Mouse (Mus musculus) heart, postnatal 0 days (tissue): Measurements from ENCODE around the gene Synj1. TPM values are rescaled to one million over a fixed set of nuclear protein-coding genes. Genes with fewer than 3 reads are reported as not detected.

ENCODE experiments used
- ATAC-seq: fragments of 200-750 bp; cut with Nextera tagmentation; 2 replicates; pipeline ENCODE4 v1.8.0; 2017; ENCODE audit warnings: low read depth, moderate number of reproducible peaks, moderate library complexity; ENCODE audit not compliant: insufficient read depth
- DNase-seq: peaks from one replicate; pipeline ENCODE4 v3.0.0-alpha.2; 2016; ENCODE audit warnings: low spot score
- H3K27ac ChIP-seq: fragments of 300-500 bp; sonication (generic); 2 replicates; pipeline ENCODE4 v1.5.1; 2014; ENCODE audit warnings: low read depth, mild to moderate bottlenecking
- H3K27me3 ChIP-seq: fragments of 300-500 bp; sonication (generic); 2 replicates; pipeline ENCODE4 v1.6.1; 2014; ENCODE audit warnings: low read length, mixed read lengths; ENCODE audit not compliant: control insufficient read depth, insufficient read depth
- H3K36me3 ChIP-seq: fragments of 300-500 bp; sonication (generic); replicated peaks from 2 replicates; pipeline ENCODE4 v1.6.1; 2014; ENCODE audit warnings: low read length, mixed read lengths; ENCODE audit not compliant: control insufficient read depth, insufficient read depth
- H3K4me1 ChIP-seq: fragments of 300-500 bp; sonication (generic); 2 replicates; pipeline ENCODE4 v1.6.1; 2014; ENCODE audit warnings: antibody characterized with exemption; ENCODE audit not compliant: control insufficient read depth, insufficient read depth
- H3K4me2 ChIP-seq: fragments of 300-500 bp; sonication (generic); 2 replicates; pipeline ENCODE4 v1.6.1; 2014; ENCODE audit warnings: low read depth, mild to moderate bottlenecking, low read length, moderate library complexity
- H3K4me3 ChIP-seq: fragments of 300-500 bp; sonication (generic); 2 replicates; pipeline ENCODE4 v1.5.1; 2014; ENCODE audit warnings: low read depth, low read length
- H3K9ac ChIP-seq: fragments of 300-500 bp; sonication (generic); replicated peaks from 2 replicates; pipeline ENCODE4 v1.6.1; 2014; ENCODE audit warnings: low read depth, low read length, mixed read lengths
- H3K9me3 ChIP-seq: fragments of 300-500 bp; sonication (generic); replicated peaks from 2 replicates; pipeline ENCODE4 v1.6.1; 2016; ENCODE audit warnings: low read length; ENCODE audit not compliant: control insufficient read depth
- CTCF ChIP-seq: IDR thresholded peaks from 2 replicates; pipeline ENCODE4 v1.5.1; 2016; ENCODE audit warnings: antibody characterized with exemption, control low read depth, low read depth
- EP300 ChIP-seq: IDR thresholded peaks from 2 replicates; pipeline ENCODE4 v1.6.1; 2016; ENCODE audit warnings: antibody characterized with exemption, low read depth
- WGBS: fragments of 180-500 bp; shearing (Covaris S2); extraction: QIAGEN DNeasy Blood & Tissue Kit; methylation state at CpG from one replicate; pipeline ENCODE4 v1.1.7; 2014; 5-methylcytosine and 5-hydroxymethylcytosine counted together
- polyA plus RNA-seq: library from polyadenylated mRNA; unstranded; fragments of >200 nt; fragmentation: Nextera tagmentation; extraction: Ambion mirVana; gene quantifications from 2 replicates; pipeline ENCODE4 v1.2.1, GENCODE M21; 2015
- total RNA-seq: library from RNA; depleted of rRNA; stranded (reverse); fragments of >200 nt; gene quantifications from 2 replicates; pipeline ENCODE4 v1.2.3, GENCODE M21; 2014; ENCODE audit warnings: low replicate concordance

The Synj1 gene
- total and polyA plus RNA-seq, 2 experiments from 2014 or later, result 8.5 to 11.8 TPM

GRCm38 (mm10) chr16:91035866-91036265 is 24.8 kb upstream of the Synj1 start:
- Histone ChIP-seq H3K9me3 (no peaks in the 10 kb centered on the region), H3K36me3 (peaks cover 81% of the 10 kb centered on the region), H3K4me2 (no peak overlapping the region), H3K27ac (no peak overlapping the region), H3K9ac (no peak overlapping the region), H3K4me1 (no peaks in the 10 kb centered on the region), H3K4me3 (no peak overlapping the region), H3K27me3 (no peaks in the 10 kb centered on the region)
- DNase-seq, result no peak
- 82% methylated on average over 10 of the region's 10 CpGs for WGBS
- TF ChIP-seq CTCF, result no peak
- TF ChIP-seq EP300, result no peak
- no peak for ATAC-seq

- DNase-seq, result no peak
- H3K36me3 ChIP-seq, result peaks cover 87% of the 10 kb centered on the region
- H3K4me3 ChIP-seq, result no peak overlapping the region
- no peak overlapping the region for H3K9ac ChIP-seq
- no peaks in the 10 kb centered on the region for H3K9me3 ChIP-seq
- WGBS, result 89% methylated on average over 4 of the region's 4 CpGs
- no peak overlapping the region for H3K4me2 ChIP-seq
- no peaks in the 10 kb centered on the region for H3K27me3 ChIP-seq
- no peaks in the 10 kb centered on the region for H3K4me1 ChIP-seq
- no peak overlapping the region for H3K27ac ChIP-seq
- ATAC-seq, result no peak
- TF ChIP-seq EP300, result no peak
- TF ChIP-seq CTCF, result no peak
Observed at GRCm38 (mm10) chr16:91030751-91031150, 19.6 kb upstream of the Synj1 start.

- no peak for ATAC-seq
- peaks cover 88% of the 10 kb centered on the region for H3K36me3 ChIP-seq
- H3K9me3 ChIP-seq, result no peaks in the 10 kb centered on the region
Observed at GRCm38 (mm10) chr16:91029901-91030300, 18.8 kb upstream of the Synj1 start.

GRCm38 (mm10) chr16:91029161-91029743 is 18.1 kb upstream of the Synj1 start:
- H3K27ac ChIP-seq, result no peak overlapping the region
- no peaks in the 10 kb centered on the region for H3K27me3 ChIP-seq
- no peak for TF ChIP-seq CTCF
- no peak for TF ChIP-seq EP300
- H3K4me2 ChIP-seq, result no peak overlapping the region
- no peak overlapping the region for H3K9ac ChIP-seq
- no peaks in the 10 kb centered on the region for H3K4me1 ChIP-seq
- no peak for ATAC-seq
- H3K9me3 ChIP-seq, result no peaks in the 10 kb centered on the region
- DNase-seq, result no peak
- H3K4me3 ChIP-seq, result no peak overlapping the region
- 91% methylated on average over 8 of the region's 8 CpGs for WGBS
- H3K36me3 ChIP-seq, result peaks cover 89% of the 10 kb centered on the region

More at GRCm38 (mm10) chr16:91029901-91030300, 18.8 kb upstream of the Synj1 start:
- no peak for DNase-seq
- Histone ChIP-seq H3K4me1 (no peaks in the 10 kb centered on the region), H3K27ac (no peak overlapping the region), H3K9ac (no peak overlapping the region), H3K27me3 (no peaks in the 10 kb centered on the region), H3K4me3 (no peak overlapping the region), H3K4me2 (no peak overlapping the region)
- TF ChIP-seq CTCF (no peak), EP300 (no peak)
- WGBS, result 85% methylated on average over 2 of the region's 2 CpGs

GRCm38 (mm10) chr16:91026290-91026689 is 15.2 kb upstream of the Synj1 start:
- H3K27ac ChIP-seq, result no peak overlapping the region
- no peak overlapping the region for H3K4me2 ChIP-seq
- H3K27me3 ChIP-seq, result no peaks in the 10 kb centered on the region
- H3K9me3 ChIP-seq, result no peaks in the 10 kb centered on the region
- H3K4me1 ChIP-seq, result no peaks in the 10 kb centered on the region
- ATAC-seq, result no peak
- no peak overlapping the region for H3K4me3 ChIP-seq
- no peak for DNase-seq
- TF ChIP-seq EP300 (no peak), CTCF (no peak)
- H3K9ac ChIP-seq, result no peak overlapping the region
- peaks cover 89% of the 10 kb centered on the region for H3K36me3 ChIP-seq
- 88% methylated on average over 4 of the region's 4 CpGs for WGBS

GRCm38 (mm10) chr16:91023384-91023783 is 12.3 kb upstream of the Synj1 start:
- Histone ChIP-seq H3K9me3 (no peaks in the 10 kb centered on the region), H3K4me3 (no peak overlapping the region), H3K4me2 (no peak overlapping the region), H3K27ac (no peak overlapping the region), H3K4me1 (no peaks in the 10 kb centered on the region), H3K9ac (no peak overlapping the region), H3K27me3 (no peaks in the 10 kb centered on the region), H3K36me3 (peaks cover 96% of the 10 kb centered on the region)
- TF ChIP-seq EP300 (no peak), CTCF (peak; percentile 28)
- no peak for ATAC-seq
- 85% methylated on average over 1 of the region's 1 CpGs for WGBS
- DNase-seq, result no peak
